Mouse (Mus musculus) forebrain, embryonic 14.5 days (tissue): ENCODE results near the gene Ect2l. TPM values are rescaled to one million over a fixed set of nuclear protein-coding genes. Genes with fewer than 3 reads are reported as not detected.
A peak's percentile ranks its signal among the peaks of the same experiment; 100 is the strongest.

Source experiments
- ATAC-seq: fragments of 200-750 bp; cut with Nextera tagmentation; 2 replicates; pipeline ENCODE4 v1.8.0; 2017; ENCODE audit warnings: mild to moderate bottlenecking, moderate library complexity
- DNase-seq: peaks from one replicate; pipeline ENCODE4 v3.0.0-alpha.2; 2015; ENCODE audit warnings: low spot score
- H3K27ac ChIP-seq: fragments of 300-500 bp; sonication (generic); 2 replicates; pipeline ENCODE4 v1.5.1; 2014; ENCODE audit warnings: low read depth, mild to moderate bottlenecking, control low read depth, low read length, moderate library complexity
- H3K27me3 ChIP-seq: fragments of 300-500 bp; sonication (generic); replicated peaks from 2 replicates; pipeline ENCODE4 v1.6.1; 2014; ENCODE audit warnings: low read length, control low read depth, mixed read lengths; ENCODE audit not compliant: control insufficient read depth, insufficient read depth
- H3K36me3 ChIP-seq: fragments of 300-500 bp; sonication (generic); 2 replicates; pipeline ENCODE4 v1.6.1; 2014; ENCODE audit warnings: low read length, control low read depth; ENCODE audit not compliant: control insufficient read depth, insufficient read depth
- H3K4me1 ChIP-seq: fragments of 300-500 bp; sonication (generic); 2 replicates; pipeline ENCODE4 v1.6.1; 2014; ENCODE audit warnings: antibody characterized with exemption, low read length, control low read depth; ENCODE audit not compliant: control insufficient read depth, insufficient read depth
- H3K4me2 ChIP-seq: fragments of 300-500 bp; sonication (generic); 2 replicates; pipeline ENCODE4 v1.6.1; 2014; ENCODE audit warnings: mild to moderate bottlenecking, control low read depth, low read length
- H3K4me3 ChIP-seq: fragments of 300-500 bp; sonication (generic); 2 replicates; pipeline ENCODE4 v1.5.1; 2014; ENCODE audit warnings: low read depth, low read length, control low read depth
- H3K9ac ChIP-seq: fragments of 300-500 bp; sonication (generic); 2 replicates; pipeline ENCODE4 v1.6.1; 2014; ENCODE audit warnings: mild to moderate bottlenecking, low read length, control low read depth, moderate library complexity
- H3K9me3 ChIP-seq: fragments of 300-500 bp; sonication (generic); replicated peaks from 2 replicates; pipeline ENCODE4 v1.6.1; 2016; ENCODE audit warnings: low read length, control low read depth, mixed read lengths; ENCODE audit not compliant: control insufficient read depth
- WGBS: fragments of 180-500 bp; shearing (Covaris S2); extraction: QIAGEN DNeasy Blood & Tissue Kit; methylation state at CpG from one replicate; pipeline ENCODE4 v1.1.7; 2014; 5-methylcytosine and 5-hydroxymethylcytosine counted together
- polyA plus RNA-seq: library from polyadenylated mRNA; unstranded; fragments of >200 nt; fragmentation: Nextera tagmentation; extraction: Ambion mirVana; gene quantifications from 2 replicates; pipeline ENCODE4 v1.2.1, GENCODE M21; 2014

The Ect2l gene
- 0.27 TPM in 1 of 2 replicates, not detected in the other for polyA plus RNA-seq

DNA sequence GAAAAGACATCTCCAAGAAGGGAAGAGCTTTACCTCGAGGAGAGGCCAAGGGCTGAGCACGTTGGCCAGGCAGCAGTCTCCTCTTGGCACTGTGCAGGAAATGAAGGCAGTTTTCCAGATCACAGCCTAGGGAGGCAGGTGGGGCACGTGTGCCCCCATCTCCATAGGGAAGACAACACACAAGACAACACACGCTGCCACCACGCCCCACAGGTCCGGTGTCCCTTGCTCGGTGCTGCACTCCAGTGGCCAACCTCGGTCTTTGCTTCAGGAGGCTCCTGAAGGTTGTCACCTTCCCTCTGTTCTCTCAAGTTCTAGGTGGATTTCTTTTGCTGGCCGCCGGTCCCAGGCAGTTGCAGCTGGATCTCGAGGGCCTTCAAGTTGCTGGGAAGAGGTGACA is at the start of gene Ect2l:
Ect2l (minus strand) TSS at position 165 of the 400 bp plus-strand sequence.
- H3K4me1 ChIP-seq, result no peaks in the 10 kb centered on the region
- ATAC-seq, result peak; percentile 29; the same call in 1 of the 2 replicates
- H3K36me3 ChIP-seq, result no peaks in the 10 kb centered on the region
- H3K27me3 ChIP-seq, result no peaks in the 10 kb centered on the region
- no peaks in the 10 kb centered on the region for H3K9me3 ChIP-seq
- no peak within 1 kb of the TSS for H3K4me2 ChIP-seq
- H3K9ac ChIP-seq, result no peak within 1 kb of the TSS
- DNase-seq, result peak; percentile 25
- 13% methylated on average over 11 of the region's 11 CpGs for WGBS
- H3K27ac ChIP-seq, result no peak within 1 kb of the TSS
- no peak within 1 kb of the TSS for H3K4me3 ChIP-seq

DNA sequence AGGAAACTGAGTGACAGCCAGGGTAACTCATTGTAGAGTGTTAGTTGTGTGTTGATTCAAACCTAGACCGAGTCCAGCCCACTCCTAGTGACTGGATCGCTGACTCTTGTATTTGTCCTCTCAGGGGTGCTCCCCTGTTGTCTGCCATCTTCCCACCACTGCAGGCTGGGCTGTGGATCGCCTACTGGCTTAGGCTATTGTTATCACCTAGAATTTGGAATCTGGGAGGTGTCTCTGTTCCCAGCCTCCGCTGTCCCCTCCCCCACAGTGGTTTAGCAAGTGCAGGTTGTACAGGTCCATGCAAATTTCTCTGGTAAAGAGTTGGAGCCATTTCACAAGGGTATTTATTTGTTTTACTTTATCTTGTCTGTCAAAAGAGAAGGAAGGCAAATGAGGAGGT is 40.7 kb upstream of the Ect2l start:
- 59% methylated on average over 4 of the region's 4 CpGs for WGBS
- no peak for ATAC-seq
- Histone ChIP-seq H3K9me3 (no peaks in the 10 kb centered on the region), H3K9ac (no peak overlapping the region), H3K27ac (no peak overlapping the region), H3K4me1 (no peaks in the 10 kb centered on the region), H3K27me3 (no peaks in the 10 kb centered on the region), H3K4me2 (no peak overlapping the region), H3K4me3 (no peak overlapping the region), H3K36me3 (no peaks in the 10 kb centered on the region)
- DNase-seq, result no peak

DNA sequence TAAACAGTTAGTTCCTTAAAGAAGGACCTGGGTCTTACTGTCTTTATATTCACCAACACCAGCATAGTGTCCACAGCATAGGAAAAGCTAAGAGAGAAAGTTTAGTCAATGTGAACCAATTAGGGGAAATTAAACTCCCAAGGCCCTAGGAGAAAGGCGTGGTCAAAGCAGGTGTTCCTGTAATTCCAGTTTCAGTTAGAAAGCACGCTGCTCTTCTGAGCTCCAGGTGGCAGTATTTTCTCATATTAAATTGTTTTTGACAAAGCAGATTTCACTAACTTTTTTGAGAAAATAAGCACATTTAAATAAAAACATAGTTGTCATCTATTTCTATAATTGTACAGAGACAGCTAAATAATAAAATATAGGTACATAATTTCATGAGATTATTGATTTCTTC is 32.9 kb upstream of the Ect2l start:
- Histone ChIP-seq H3K4me1 (no peaks in the 10 kb centered on the region), H3K9ac (no peak overlapping the region), H3K36me3 (no peaks in the 10 kb centered on the region), H3K4me2 (no peak overlapping the region), H3K27me3 (no peaks in the 10 kb centered on the region), H3K4me3 (no peak overlapping the region), H3K9me3 (no peaks in the 10 kb centered on the region), H3K27ac (no peak overlapping the region)
- ATAC-seq (no peak), DNase-seq (no peak)
- 66% methylated on average over 2 of the region's 2 CpGs for WGBS

DNA sequence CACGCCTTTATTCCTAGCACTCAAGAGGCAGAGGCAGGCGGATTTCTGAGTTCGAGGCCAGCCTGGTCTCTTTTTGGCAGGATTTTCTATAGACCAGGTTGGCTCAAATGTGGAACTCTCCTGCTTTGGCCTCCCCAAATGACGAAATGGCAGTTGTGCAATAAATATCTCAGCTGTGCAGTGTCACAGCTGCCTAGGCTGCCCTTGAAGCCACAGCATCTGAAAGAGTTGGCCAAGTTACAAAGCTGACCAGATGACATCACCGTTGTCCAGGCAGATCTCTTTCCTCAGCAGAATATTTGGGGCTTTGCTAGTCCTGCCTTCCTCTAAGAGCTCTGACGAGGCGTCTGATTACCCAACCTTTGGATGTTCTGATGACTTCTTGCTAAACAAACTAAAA is 26.5 kb upstream of the Ect2l start:
- ATAC-seq (no peak), DNase-seq (no peak)
- no peaks in the 10 kb centered on the region for H3K9me3 ChIP-seq
- WGBS, result 93% methylated on average over 7 of the region's 7 CpGs
- no peak overlapping the region for H3K9ac ChIP-seq
- 0 out of 2 replicates have a peak, but pooled peaks cover 3% of the 10 kb centered on the region for H3K4me1 ChIP-seq
- no peaks in the 10 kb centered on the region for H3K27me3 ChIP-seq
- H3K4me3 ChIP-seq, result no peak overlapping the region
- H3K4me2 ChIP-seq, result no peak overlapping the region
- H3K36me3 ChIP-seq, result no peaks in the 10 kb centered on the region
- no peak overlapping the region for H3K27ac ChIP-seq

DNA sequence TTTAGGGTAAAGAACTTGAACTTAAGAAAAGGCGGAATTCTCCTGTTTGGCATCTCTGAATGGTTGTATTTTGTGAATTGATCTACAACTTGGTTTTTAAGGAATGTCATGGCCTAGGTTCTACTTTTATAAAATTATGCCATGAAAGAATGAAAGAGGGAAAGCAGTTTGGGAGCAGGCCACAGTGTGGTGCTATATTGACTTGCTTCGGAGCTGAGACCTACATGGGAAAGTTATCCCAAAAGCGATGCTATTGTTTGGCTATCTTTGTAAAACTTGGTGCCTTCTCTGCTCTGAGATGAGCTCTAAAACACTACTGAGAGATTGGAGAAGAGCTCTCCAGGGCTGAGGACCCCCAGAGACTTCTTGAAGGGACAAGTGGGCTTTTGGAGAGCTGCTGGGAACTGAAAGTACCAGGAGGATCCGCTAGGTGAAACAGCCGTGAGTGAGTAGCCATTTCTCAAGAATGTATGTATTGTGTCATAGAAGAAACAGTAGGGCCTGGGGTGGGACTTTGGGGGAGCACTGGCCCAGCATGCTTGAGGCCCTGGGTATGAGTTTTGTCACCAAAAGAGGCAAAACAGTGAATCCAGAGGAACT is 25.7 kb upstream of the Ect2l start:
- no peaks in the 10 kb centered on the region for H3K27me3 ChIP-seq
- H3K36me3 ChIP-seq, result no peaks in the 10 kb centered on the region
- H3K9ac ChIP-seq, result no peak overlapping the region
- 0 out of 2 replicates have a peak, but pooled peaks cover 3% of the 10 kb centered on the region for H3K4me1 ChIP-seq
- H3K4me3 ChIP-seq, result no peak overlapping the region
- H3K4me2 ChIP-seq, result no peak overlapping the region
- DNase-seq (no peak), ATAC-seq (no peak)
- H3K27ac ChIP-seq, result no peak overlapping the region
- no peaks in the 10 kb centered on the region for H3K9me3 ChIP-seq
- 78% methylated on average over 5 of the region's 5 CpGs for WGBS

DNA sequence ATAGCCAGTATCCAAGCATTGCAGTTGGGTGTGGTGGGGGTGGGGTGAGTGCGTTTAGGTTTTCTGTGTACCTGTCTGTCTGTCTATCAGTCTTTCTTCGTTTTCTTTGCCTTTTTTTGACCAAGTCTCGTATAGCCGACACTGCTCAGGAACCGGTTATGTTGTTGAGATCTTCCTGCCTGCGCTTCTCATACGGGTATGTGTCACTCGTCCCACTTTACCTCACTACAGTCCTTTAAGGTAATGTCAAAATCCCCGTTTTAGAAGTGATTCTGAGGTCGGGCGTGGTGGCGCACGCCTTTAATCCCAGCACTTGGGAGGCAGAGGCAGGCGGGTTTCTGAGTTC is 24.7 kb upstream of the Ect2l start:
- Histone ChIP-seq H3K4me1 (0 out of 2 replicates have a peak, but pooled peaks cover 3% of the 10 kb centered on the region), H3K9ac (peak overlapping the region; percentile 69), H3K4me3 (peak overlapping the region; percentile 68), H3K27me3 (no peaks in the 10 kb centered on the region), H3K9me3 (no peaks in the 10 kb centered on the region), H3K27ac (no peak overlapping the region), H3K4me2 (peak overlapping the region; percentile 54), H3K36me3 (no peaks in the 10 kb centered on the region)
- 10% methylated on average over 14 of the region's 14 CpGs for WGBS
- ATAC-seq (peak; percentile 61; the same call in 1 of the 2 replicates), DNase-seq (no peak)

DNA sequence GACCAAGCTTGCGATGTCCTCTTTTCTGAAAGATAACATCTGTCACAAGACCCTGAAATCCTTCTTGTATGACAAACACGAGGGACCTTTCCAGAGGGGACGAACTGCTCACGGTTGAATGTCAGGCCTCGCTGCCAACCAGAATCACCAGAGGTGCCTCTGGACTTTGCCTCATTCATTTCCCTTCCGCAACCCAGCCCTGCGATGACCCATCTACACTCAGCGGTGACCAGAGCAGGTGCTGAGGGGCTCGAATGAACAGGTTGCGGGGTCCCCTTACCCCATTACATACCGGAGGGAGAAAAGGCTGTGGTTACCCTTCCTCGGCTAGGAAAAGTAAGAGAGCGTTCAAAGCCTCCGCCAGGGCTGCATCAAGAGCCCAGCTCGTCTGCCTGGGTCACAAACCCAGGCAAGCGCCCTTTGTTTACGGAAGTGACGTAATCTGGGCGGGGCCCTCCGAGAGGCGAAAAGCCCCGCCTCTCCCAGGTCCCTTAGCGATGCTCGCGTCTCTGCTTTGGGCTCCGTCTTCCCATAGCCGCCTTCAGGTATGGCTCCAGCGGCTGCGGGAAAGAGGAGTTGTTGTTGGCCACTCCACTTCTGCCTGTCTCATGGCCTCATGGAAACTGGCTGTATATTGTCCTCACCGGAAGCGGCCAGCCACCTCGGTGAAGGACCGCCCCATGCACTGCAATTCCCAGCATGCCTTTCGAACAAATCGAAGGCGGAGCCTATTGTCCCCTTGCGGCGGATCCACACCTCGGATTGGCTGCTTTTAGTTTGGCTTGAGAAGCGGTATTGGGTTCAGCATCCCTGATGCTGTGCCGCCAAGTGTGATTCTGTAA is 24.1 kb upstream of the Ect2l start, which contains the start of gene Ccdc28a:
Ccdc28a (minus strand) TSS at position 439 of the 842 bp plus-strand sequence.
- 0 out of 2 replicates have a peak, but pooled peaks cover 3% of the 10 kb centered on the region for H3K4me1 ChIP-seq
- peak within 1 kb of the TSS; percentile 69 for H3K9ac ChIP-seq
- WGBS, result 2% methylated on average over 41 of the region's 41 CpGs
- H3K27me3 ChIP-seq, result no peaks in the 10 kb centered on the region
- DNase-seq (peak; percentile 99), ATAC-seq (peak; percentile 99)
- H3K9me3 ChIP-seq, result no peaks in the 10 kb centered on the region
- no peaks in the 10 kb centered on the region for H3K36me3 ChIP-seq
- H3K4me3 ChIP-seq, result peak within 1 kb of the TSS; percentile 68
- H3K4me2 ChIP-seq, result peak within 1 kb of the TSS; percentile 71
- 0 out of 2 replicates have a peak within 1 kb of the TSS, but pooled peaks have one; percentile 34 for H3K27ac ChIP-seq

DNA sequence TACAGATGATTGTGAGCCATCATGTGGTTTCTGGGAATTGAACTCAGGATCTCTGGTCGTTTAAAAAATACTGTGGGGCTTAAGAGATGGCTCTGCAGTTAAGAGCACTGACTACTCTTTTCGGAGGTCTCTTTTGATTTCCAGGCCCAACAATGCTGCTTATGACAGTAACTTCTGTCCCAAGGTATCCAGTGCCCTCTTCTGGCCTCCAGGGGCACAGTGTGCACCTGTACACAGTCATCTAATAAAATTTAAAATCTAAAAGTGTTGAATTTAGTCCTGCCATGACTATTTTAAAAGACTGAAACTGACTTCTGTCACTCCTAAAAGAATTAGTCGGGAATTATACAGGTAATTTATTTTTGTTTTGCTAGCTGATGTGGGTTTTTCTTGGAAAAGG is 23.2 kb upstream of the Ect2l start:
- Histone ChIP-seq H3K9me3 (no peaks in the 10 kb centered on the region), H3K27ac (no peak overlapping the region), H3K4me1 (0 out of 2 replicates have a peak, but pooled peaks cover 3% of the 10 kb centered on the region), H3K27me3 (no peaks in the 10 kb centered on the region), H3K36me3 (no peaks in the 10 kb centered on the region), H3K4me3 (peak overlapping the region; percentile 68; the same call in 1 of the 2 replicates), H3K4me2 (peak overlapping the region; percentile 71), H3K9ac (no peak overlapping the region)
- ATAC-seq (no peak), DNase-seq (no peak)
- WGBS, result 51% methylated on average over 3 of the region's 3 CpGs

DNA sequence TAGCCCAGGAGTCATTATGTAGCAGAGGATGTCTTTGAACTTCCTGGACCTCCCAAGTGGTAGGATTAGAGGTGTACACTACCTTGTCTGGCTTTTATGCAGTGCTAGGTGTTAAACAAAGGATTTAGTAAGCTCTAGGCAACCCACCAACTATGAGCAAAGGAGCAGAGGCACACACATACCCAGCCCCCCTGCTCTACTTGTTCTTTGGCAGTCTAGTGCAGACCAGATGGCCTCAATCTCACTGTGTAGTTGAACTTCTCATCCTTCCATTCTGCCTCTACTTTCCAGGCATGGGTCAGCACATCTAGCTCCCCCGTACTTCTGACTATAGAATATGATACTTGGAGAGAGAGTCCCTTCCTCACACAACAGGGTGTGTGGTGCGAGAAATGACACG is 13.7 kb upstream of the Ect2l start:
- WGBS, result 95% methylated on average over 3 of the region's 3 CpGs
- DNase-seq (peak; percentile 6), ATAC-seq (peak; percentile 50; the same call in 1 of the 2 replicates)
- Histone ChIP-seq H3K27me3 (no peaks in the 10 kb centered on the region), H3K27ac (no peak overlapping the region), H3K4me1 (no peaks in the 10 kb centered on the region), H3K9ac (no peak overlapping the region), H3K4me3 (no peak overlapping the region), H3K9me3 (no peaks in the 10 kb centered on the region), H3K4me2 (no peak overlapping the region), H3K36me3 (no peaks in the 10 kb centered on the region)
